Mouse (Mus musculus): Measurements from ENCODE around the gene Gm11444.
A peak's percentile ranks its signal among the peaks of the same experiment; 100 is the strongest.

The Gm11444 gene

DNA sequence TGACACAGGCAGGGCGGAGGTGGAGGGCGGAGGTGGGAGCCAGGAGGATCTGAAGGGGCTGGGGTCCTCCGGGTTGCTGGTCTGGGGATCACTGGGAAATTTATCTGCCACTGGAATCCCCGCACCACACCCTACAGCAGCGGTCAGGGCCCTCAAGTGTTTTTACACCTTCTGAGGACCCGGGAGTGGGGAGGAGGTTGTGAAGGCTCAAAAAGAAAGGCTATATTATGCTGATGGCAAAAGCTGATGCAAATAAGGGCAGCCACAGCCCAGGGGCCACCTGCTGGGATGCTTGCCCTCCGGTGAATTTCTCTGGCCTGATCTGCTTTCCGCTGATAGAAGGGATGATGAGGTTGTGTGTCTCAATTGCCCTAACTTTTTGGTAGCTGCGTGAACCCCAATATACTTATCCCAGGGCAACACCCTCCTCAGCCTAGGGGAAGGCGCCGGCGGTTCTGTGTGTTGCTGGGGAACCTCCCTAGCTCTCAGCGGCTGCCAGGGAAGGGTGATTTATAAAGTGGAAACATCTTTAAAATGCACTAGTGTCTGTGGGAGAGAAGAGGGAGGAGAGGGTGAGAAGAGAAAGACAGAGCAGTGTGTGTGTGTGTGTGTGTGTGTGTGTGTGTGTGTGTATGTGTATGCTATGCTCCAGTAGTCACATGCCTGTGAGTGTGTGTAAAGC lies 41.0 kb upstream of the Gm11444 start:
- no peaks in the 10 kb centered on the region for H3K36me3 ChIP-seq (ENCODE audit: insufficient read depth, low read length)
- TF ChIP-seq POU5F1 (IDR thresholded peaks at IDR 0.05; ENCODE audit: borderline replicate concordance, low read length) = no peak
- TF ChIP-seq NANOG (IDR thresholded peaks at IDR 0.05; ENCODE audit: borderline replicate concordance, low read length) = no peak
- TF ChIP-seq CTCF (conservative IDR thresholded peaks at IDR 0.05; ENCODE audit: low read length) = no peak

DNA sequence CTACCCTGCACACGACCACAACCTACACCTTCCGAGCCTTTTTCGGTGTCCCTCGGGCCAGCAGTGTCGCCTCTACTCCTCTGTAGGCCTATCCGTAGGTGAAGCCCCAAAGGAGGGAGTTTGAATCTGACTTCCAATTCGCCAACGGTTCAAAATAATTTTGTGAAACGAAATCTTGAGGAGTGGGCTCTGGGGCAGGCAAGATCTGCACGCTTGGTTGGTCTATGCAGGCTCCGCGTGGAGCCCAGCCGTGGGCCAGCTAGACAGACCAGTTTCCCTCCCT lies 40.4 kb upstream of the Gm11444 start:
- Histone ChIP-seq H3K27me3 (ENCODE audit: insufficient read depth, low read length) (peaks cover 95% of the 10 kb centered on the region), H3K4me3 (replicated peaks; ENCODE audit: low read length) (peak overlapping the region; percentile 59), H3K9me3 (ENCODE audit: low read length) (no peaks in the 10 kb centered on the region), H3K36me3 (ENCODE audit: insufficient read depth, low read length) (no peaks in the 10 kb centered on the region), H3K4me1 (replicated peaks; ENCODE audit: low read depth, low read length) (peaks cover 57% of the 10 kb centered on the region)
- TF ChIP-seq CTCF (conservative IDR thresholded peaks at IDR 0.05; ENCODE audit: low read length) = no peak
- TF ChIP-seq POU5F1 (IDR thresholded peaks at IDR 0.05; ENCODE audit: borderline replicate concordance, low read length) = no peak
- no peak for TF ChIP-seq NANOG (IDR thresholded peaks at IDR 0.05; ENCODE audit: borderline replicate concordance, low read length)

More for the DNA sequence above, 41.0 kb upstream of the Gm11444 start:
- peaks cover 57% of the 10 kb centered on the region for H3K4me1 ChIP-seq (replicated peaks; ENCODE audit: low read depth, low read length)
- no peaks in the 10 kb centered on the region for H3K9me3 ChIP-seq (ENCODE audit: low read length)
- peak overlapping the region; percentile 59 for H3K4me3 ChIP-seq (replicated peaks; ENCODE audit: low read length)
- peaks cover 95% of the 10 kb centered on the region for H3K27me3 ChIP-seq (ENCODE audit: insufficient read depth, low read length)

DNA sequence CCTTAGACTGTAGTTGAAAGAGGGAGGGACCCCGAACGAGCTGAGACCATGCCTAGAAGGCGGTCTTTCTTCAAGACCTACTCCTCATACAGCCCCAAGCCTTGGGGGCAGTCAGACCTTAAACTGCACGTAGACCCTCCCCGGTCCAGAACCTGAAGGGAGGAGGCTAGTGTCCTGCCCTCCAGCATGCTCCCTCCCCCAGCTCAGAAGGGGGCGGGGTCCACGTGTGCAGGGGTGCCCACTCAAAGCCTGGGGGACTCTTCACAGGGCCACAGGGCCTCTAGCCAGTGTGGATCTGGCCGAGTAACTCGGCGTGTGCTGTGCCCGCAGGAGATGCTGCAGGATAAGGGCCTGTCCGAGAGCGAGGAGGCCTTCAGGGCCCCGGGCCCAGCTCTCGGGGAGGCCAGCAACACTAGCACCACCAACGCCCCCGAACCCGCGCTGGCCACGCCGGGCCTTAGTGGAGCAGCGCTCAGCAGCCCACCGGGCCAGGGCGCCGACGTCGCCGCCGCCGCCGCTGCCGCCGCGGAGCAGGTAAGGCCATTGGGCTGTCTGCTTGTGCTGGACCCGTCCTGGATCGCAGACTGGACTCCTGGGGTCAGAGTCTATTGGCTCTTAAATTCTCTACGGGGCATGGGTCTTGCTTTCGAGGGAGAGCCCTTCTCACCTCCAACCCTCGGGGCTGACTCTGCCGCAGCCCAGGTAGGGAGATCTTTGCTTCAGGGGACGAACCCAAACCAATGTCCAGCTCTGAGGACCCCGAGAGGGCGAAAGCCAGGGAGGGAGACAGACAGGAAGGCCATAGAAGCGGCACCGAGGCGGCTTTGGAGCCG lies 39.8 kb upstream of the Gm11444 start:
- Histone ChIP-seq H3K36me3 (ENCODE audit: insufficient read depth, low read length) (no peaks in the 10 kb centered on the region), H3K4me1 (replicated peaks; ENCODE audit: low read depth, low read length) (peaks cover 57% of the 10 kb centered on the region), H3K9me3 (ENCODE audit: low read length) (no peaks in the 10 kb centered on the region), H3K27me3 (ENCODE audit: insufficient read depth, low read length) (peaks cover 95% of the 10 kb centered on the region), H3K4me3 (replicated peaks; ENCODE audit: low read length) (peak overlapping the region; percentile 59)
- TF ChIP-seq CTCF (conservative IDR thresholded peaks at IDR 0.05; ENCODE audit: low read length) (no peak), POU5F1 (IDR thresholded peaks at IDR 0.05; ENCODE audit: borderline replicate concordance, low read length) (no peak), NANOG (IDR thresholded peaks at IDR 0.05; ENCODE audit: borderline replicate concordance, low read length) (no peak)

DNA sequence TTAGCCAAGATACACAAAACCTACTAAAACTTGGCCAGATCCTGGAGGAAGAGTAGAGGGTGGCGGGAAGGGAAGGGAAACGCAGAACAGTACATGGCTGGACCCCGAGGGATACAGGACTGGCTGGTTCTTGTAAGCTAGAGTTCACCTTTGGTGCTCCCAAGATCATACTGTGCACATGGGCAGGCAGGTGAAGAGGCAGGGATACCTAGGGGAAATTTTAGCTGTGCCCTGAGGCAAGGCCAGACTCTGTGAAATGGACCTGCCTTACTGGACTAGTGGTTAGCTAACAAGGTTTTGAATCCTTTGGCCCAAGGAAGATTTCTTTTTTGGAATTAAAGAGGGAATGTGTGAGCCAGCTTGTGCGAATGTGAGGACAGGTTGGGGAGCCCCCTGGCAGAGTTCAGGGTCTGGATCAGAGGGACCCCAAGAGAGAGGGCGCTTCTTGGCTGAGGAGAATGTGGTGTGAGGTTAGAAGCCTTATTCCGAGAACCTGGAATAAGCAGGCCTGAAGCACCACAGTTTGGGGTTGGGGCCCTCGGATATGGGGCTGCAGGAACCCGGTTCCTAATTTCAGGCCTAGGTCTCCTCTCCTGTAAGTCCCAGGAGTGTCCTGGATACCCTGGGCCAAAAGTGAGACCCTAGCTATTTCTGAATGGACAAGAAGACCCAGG lies 39.1 kb upstream of the Gm11444 start:
- Histone ChIP-seq H3K27me3 (ENCODE audit: insufficient read depth, low read length) (peaks cover 95% of the 10 kb centered on the region), H3K4me3 (replicated peaks; ENCODE audit: low read length) (peak overlapping the region; percentile 59), H3K9me3 (ENCODE audit: low read length) (no peaks in the 10 kb centered on the region), H3K4me1 (replicated peaks; ENCODE audit: low read depth, low read length) (peaks cover 59% of the 10 kb centered on the region), H3K36me3 (ENCODE audit: insufficient read depth, low read length) (no peaks in the 10 kb centered on the region)
- TF ChIP-seq NANOG (IDR thresholded peaks at IDR 0.05; ENCODE audit: borderline replicate concordance, low read length) (no peak), POU5F1 (IDR thresholded peaks at IDR 0.05; ENCODE audit: borderline replicate concordance, low read length) (no peak), CTCF (conservative IDR thresholded peaks at IDR 0.05; ENCODE audit: low read length) (no peak)

DNA sequence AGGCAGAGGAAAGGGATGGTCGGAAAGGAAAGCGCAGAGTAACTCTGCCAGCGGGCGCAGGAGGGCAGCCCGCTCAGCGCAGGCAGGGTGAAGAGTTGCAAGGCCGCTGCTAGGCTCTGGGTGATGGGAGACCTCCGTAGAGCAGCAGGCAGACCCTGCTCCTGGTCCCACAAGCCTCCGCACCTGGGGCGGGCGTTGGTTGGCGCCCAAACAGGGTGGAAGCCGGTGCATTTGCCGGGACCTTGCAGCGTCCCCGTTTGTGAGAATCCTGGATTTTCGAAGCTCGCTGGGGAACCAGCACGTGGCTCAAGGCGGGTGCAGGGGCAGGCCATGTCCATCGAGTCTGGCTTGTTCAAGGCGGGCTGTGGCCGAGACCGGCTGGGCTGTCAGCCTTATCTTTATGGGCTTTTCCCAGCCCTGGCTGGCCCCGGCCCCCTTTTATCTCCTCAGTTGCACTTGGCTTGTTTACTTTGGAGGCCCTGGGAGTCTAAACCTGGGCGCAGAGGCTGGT lies 38.4 kb upstream of the Gm11444 start:
- peak overlapping the region; percentile 13; the same call in 1 of the 2 replicates for H3K4me3 ChIP-seq (replicated peaks; ENCODE audit: low read length)
- H3K4me1 ChIP-seq (replicated peaks; ENCODE audit: low read depth, low read length) = peaks cover 61% of the 10 kb centered on the region
- no peaks in the 10 kb centered on the region for H3K9me3 ChIP-seq (ENCODE audit: low read length)
- H3K36me3 ChIP-seq (ENCODE audit: insufficient read depth, low read length) = no peaks in the 10 kb centered on the region
- TF ChIP-seq CTCF (conservative IDR thresholded peaks at IDR 0.05; ENCODE audit: low read length) (no peak), NANOG (IDR thresholded peaks at IDR 0.05; ENCODE audit: borderline replicate concordance, low read length) (no peak), POU5F1 (IDR thresholded peaks at IDR 0.05; ENCODE audit: borderline replicate concordance, low read length) (no peak)
- peaks cover 93% of the 10 kb centered on the region for H3K27me3 ChIP-seq (ENCODE audit: insufficient read depth, low read length)

DNA sequence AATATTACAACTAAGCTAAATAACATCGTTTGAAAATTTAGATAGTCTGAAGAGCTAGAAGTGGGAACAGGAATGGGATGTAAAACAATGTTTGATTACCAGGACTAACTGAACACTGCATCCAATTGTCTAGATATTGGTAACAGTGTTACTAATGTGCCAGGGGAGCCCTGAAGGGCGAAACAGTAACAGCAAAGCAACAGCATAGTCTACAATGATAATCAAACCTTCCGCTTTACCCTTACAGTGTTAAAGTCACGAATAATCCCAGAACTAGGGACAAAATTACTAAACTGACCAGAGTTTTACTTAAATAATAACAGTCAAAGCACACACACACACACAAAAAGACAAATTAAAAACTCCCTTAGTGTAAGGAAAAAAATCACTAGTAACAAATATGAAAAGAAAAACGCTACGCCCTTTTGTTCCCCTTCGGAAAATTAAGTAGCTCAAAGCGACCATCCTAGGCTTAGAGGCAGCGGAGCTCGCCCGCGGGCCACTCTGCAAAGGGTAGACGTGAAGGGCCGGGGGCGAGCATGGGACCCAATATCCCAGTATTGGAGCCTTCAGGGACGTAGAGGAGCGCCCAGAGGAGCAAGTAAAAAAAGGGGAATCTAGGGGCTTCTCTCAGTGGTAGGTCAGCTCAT lies 37.8 kb upstream of the Gm11444 start:
- Histone ChIP-seq H3K4me1 (replicated peaks; ENCODE audit: low read depth, low read length) (peaks cover 61% of the 10 kb centered on the region), H3K36me3 (ENCODE audit: insufficient read depth, low read length) (no peaks in the 10 kb centered on the region), H3K9me3 (ENCODE audit: low read length) (no peaks in the 10 kb centered on the region), H3K27me3 (ENCODE audit: insufficient read depth, low read length) (peaks cover 91% of the 10 kb centered on the region), H3K4me3 (replicated peaks; ENCODE audit: low read length) (peak overlapping the region; percentile 13; the same call in 1 of the 2 replicates)
- TF ChIP-seq NANOG (IDR thresholded peaks at IDR 0.05; ENCODE audit: borderline replicate concordance, low read length) (no peak), CTCF (conservative IDR thresholded peaks at IDR 0.05; ENCODE audit: low read length) (no peak), POU5F1 (IDR thresholded peaks at IDR 0.05; ENCODE audit: borderline replicate concordance, low read length) (no peak)

DNA sequence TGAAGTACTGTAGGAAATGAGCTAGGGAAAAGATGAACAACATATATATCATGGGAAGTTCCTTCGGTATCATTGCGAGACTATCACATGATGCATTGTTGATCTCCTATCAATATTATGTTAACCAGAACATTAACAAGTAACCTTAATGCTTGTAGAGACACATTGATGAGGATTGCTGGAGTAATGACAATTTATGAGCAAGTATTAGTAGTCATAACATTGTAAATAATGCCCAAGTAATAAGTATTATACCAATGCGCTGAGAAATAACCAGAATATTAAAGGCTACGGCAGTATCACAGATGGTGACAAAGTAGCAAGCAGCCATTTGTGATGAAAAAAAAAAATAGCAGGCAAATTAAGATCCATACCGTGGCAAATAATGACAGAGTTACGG lies 37.1 kb upstream of the Gm11444 start:
- TF ChIP-seq NANOG (IDR thresholded peaks at IDR 0.05; ENCODE audit: borderline replicate concordance, low read length) (no peak), CTCF (conservative IDR thresholded peaks at IDR 0.05; ENCODE audit: low read length) (no peak), POU5F1 (IDR thresholded peaks at IDR 0.05; ENCODE audit: borderline replicate concordance, low read length) (no peak)
- peaks cover 87% of the 10 kb centered on the region for H3K27me3 ChIP-seq (ENCODE audit: insufficient read depth, low read length)
- H3K4me1 ChIP-seq (replicated peaks; ENCODE audit: low read depth, low read length) = peaks cover 61% of the 10 kb centered on the region
- H3K36me3 ChIP-seq (ENCODE audit: insufficient read depth, low read length) = no peaks in the 10 kb centered on the region
- no peaks in the 10 kb centered on the region for H3K9me3 ChIP-seq (ENCODE audit: low read length)
- no peak overlapping the region for H3K4me3 ChIP-seq (replicated peaks; ENCODE audit: low read length)

DNA sequence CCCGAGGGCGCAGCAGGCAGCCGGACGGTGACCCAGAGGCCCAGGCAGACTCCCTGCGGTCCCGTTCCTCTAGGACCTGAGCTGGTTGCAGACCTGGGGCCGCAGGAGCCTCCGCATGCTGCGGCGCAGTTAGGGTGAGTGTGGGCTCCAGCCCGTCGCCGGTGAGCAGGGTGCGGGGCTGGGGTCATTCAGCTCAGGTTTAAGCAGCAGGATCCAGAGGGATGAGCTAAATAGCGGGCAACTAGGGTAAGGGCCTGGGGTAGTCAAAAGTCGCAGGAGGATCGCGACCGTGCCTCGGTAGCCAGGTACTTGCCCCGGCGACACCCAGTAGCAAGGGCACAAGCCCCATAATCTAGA lies 36.3 kb upstream of the Gm11444 start:
- peaks cover 87% of the 10 kb centered on the region for H3K27me3 ChIP-seq (ENCODE audit: insufficient read depth, low read length)
- peaks cover 58% of the 10 kb centered on the region for H3K4me1 ChIP-seq (replicated peaks; ENCODE audit: low read depth, low read length)
- no peak for TF ChIP-seq POU5F1 (IDR thresholded peaks at IDR 0.05; ENCODE audit: borderline replicate concordance, low read length)
- no peak for TF ChIP-seq CTCF (conservative IDR thresholded peaks at IDR 0.05; ENCODE audit: low read length)
- no peak for TF ChIP-seq NANOG (IDR thresholded peaks at IDR 0.05; ENCODE audit: borderline replicate concordance, low read length)
- no peaks in the 10 kb centered on the region for H3K9me3 ChIP-seq (ENCODE audit: low read length)
- peak overlapping the region; percentile 73 for H3K4me3 ChIP-seq (replicated peaks; ENCODE audit: low read length)
- H3K36me3 ChIP-seq (ENCODE audit: insufficient read depth, low read length) = no peaks in the 10 kb centered on the region
